Mouse (Mus musculus): Measurements from ENCODE around the gene Gramd1b. TPM values are rescaled to one million over a fixed set of nuclear protein-coding genes. Genes with fewer than 3 reads are reported as not detected.

The Gramd1b gene
- polyA plus RNA-seq, 1 experiment from 2014 or later: 2.7 TPM

- no peaks in the 10 kb centered on the region for H3K9me3 ChIP-seq (replicated peaks)
- DNase-seq (ENCODE audit: low spot score): no peak
- WGBS: 90% methylated on average over 5 of the region's 5 CpGs
Observed at GRCm38 (mm10) chr9:40465596-40465995, 65.6 kb downstream of the Gramd1b start.

GRCm38 (mm10) chr9:40462401-40462800, 68.8 kb downstream of the Gramd1b start:
- Histone ChIP-seq H3K27me3 (ENCODE audit: low read depth, poor library complexity, severe bottlenecking) (peaks cover 9% of the 10 kb centered on the region; the same call in 1 of the 2 replicates), H3K9me3 (replicated peaks) (no peaks in the 10 kb centered on the region), H3K36me3 (no peaks in the 10 kb centered on the region), H3K27ac (no peak overlapping the region), H3K4me3 (no peak overlapping the region), H3K4me1 (no peaks in the 10 kb centered on the region)
- WGBS: 93% methylated on average over 6 of the region's 6 CpGs
- no peak for DNase-seq (ENCODE audit: low spot score)

More at GRCm38 (mm10) chr9:40465596-40465995, 65.6 kb downstream of the Gramd1b start:
- H3K36me3 ChIP-seq: no peaks in the 10 kb centered on the region
- no peaks in the 10 kb centered on the region for H3K27me3 ChIP-seq (ENCODE audit: low read depth, poor library complexity, severe bottlenecking)
- H3K4me1 ChIP-seq: no peaks in the 10 kb centered on the region
- no peak overlapping the region for H3K27ac ChIP-seq
- no peak overlapping the region for H3K4me3 ChIP-seq

GRCm38 (mm10) chr9:40460781-40461180, 70.4 kb downstream of the Gramd1b start:
- DNase-seq (ENCODE audit: low spot score): no peak
- Histone ChIP-seq H3K4me1 (peaks cover 10% of the 10 kb centered on the region), H3K9me3 (replicated peaks) (no peaks in the 10 kb centered on the region), H3K27me3 (ENCODE audit: low read depth, poor library complexity, severe bottlenecking) (peaks cover 17% of the 10 kb centered on the region), H3K36me3 (no peaks in the 10 kb centered on the region), H3K27ac (no peak overlapping the region), H3K4me3 (no peak overlapping the region)
- 49% methylated on average over 6 of the region's 6 CpGs for WGBS

GRCm38 (mm10) chr9:40459304-40460280, 71.6 kb downstream of the Gramd1b start:
- 77% methylated on average over 5 of the region's 5 CpGs for WGBS

GRCm38 (mm10) chr9:40458559-40459303, 72.5 kb downstream of the Gramd1b start:
- peaks cover 37% of the 10 kb centered on the region for H3K27me3 ChIP-seq (ENCODE audit: low read depth, poor library complexity, severe bottlenecking)
- no peaks in the 10 kb centered on the region for H3K9me3 ChIP-seq (replicated peaks)
- no peak overlapping the region for H3K4me3 ChIP-seq
- no peak for DNase-seq (ENCODE audit: low spot score)
- H3K27ac ChIP-seq: no peak overlapping the region
- H3K36me3 ChIP-seq: no peaks in the 10 kb centered on the region
- WGBS: 75% methylated on average over 4 of the region's 4 CpGs
- H3K4me1 ChIP-seq: peaks cover 22% of the 10 kb centered on the region

More at GRCm38 (mm10) chr9:40459304-40460280, 71.6 kb downstream of the Gramd1b start:
- no peaks in the 10 kb centered on the region for H3K36me3 ChIP-seq
- no peak overlapping the region for H3K27ac ChIP-seq
- no peak for DNase-seq (ENCODE audit: low spot score)
- H3K27me3 ChIP-seq (ENCODE audit: low read depth, poor library complexity, severe bottlenecking): peaks cover 28% of the 10 kb centered on the region
- no peak overlapping the region for H3K4me3 ChIP-seq
- H3K4me1 ChIP-seq: peaks cover 22% of the 10 kb centered on the region
- no peaks in the 10 kb centered on the region for H3K9me3 ChIP-seq (replicated peaks)

- Histone ChIP-seq H3K4me1 (peaks cover 22% of the 10 kb centered on the region), H3K27me3 (ENCODE audit: low read depth, poor library complexity, severe bottlenecking) (peaks cover 40% of the 10 kb centered on the region), H3K36me3 (no peaks in the 10 kb centered on the region), H3K4me3 (no peak overlapping the region), H3K9me3 (replicated peaks) (no peaks in the 10 kb centered on the region), H3K27ac (no peak overlapping the region)
- WGBS: 74% methylated on average over 5 of the region's 5 CpGs
- no peak for DNase-seq (ENCODE audit: low spot score)
Observed at GRCm38 (mm10) chr9:40457448-40457847, 73.7 kb downstream of the Gramd1b start.

GRCm38 (mm10) chr9:40456191-40456590, 75.0 kb downstream of the Gramd1b start:
- peaks cover 40% of the 10 kb centered on the region for H3K27me3 ChIP-seq (ENCODE audit: low read depth, poor library complexity, severe bottlenecking)
- no peaks in the 10 kb centered on the region for H3K9me3 ChIP-seq (replicated peaks)
- peak overlapping the region; percentile 72; the same call in 1 of the 2 replicates for H3K27ac ChIP-seq
- H3K4me3 ChIP-seq: peak overlapping the region; percentile 64
- DNase-seq (ENCODE audit: low spot score): peak; percentile 68
- WGBS: 0% methylated on average over 7 of the region's 7 CpGs
- H3K36me3 ChIP-seq: no peaks in the 10 kb centered on the region
- H3K4me1 ChIP-seq: peaks cover 22% of the 10 kb centered on the region

GRCm38 (mm10) chr9:40455336-40456185, 75.6 kb downstream of the Gramd1b start:
- H3K36me3 ChIP-seq: no peaks in the 10 kb centered on the region
- H3K27ac ChIP-seq: peak overlapping the region; percentile 72
- H3K9me3 ChIP-seq (replicated peaks): no peaks in the 10 kb centered on the region
- H3K4me3 ChIP-seq: peak overlapping the region; percentile 64
- DNase-seq (ENCODE audit: low spot score): peak; percentile 74
- H3K27me3 ChIP-seq (ENCODE audit: low read depth, poor library complexity, severe bottlenecking): peaks cover 40% of the 10 kb centered on the region
- peaks cover 22% of the 10 kb centered on the region for H3K4me1 ChIP-seq
- under 1% methylated on average over 77 of the region's 77 CpGs for WGBS

- Histone ChIP-seq H3K9me3 (replicated peaks) (no peaks in the 10 kb centered on the region), H3K36me3 (no peaks in the 10 kb centered on the region), H3K4me3 (peak overlapping the region; percentile 64), H3K27ac (peak overlapping the region; percentile 72), H3K4me1 (peaks cover 22% of the 10 kb centered on the region), H3K27me3 (ENCODE audit: low read depth, poor library complexity, severe bottlenecking) (peaks cover 40% of the 10 kb centered on the region)
- no peak for DNase-seq (ENCODE audit: low spot score)
- 4% methylated on average over 8 of the region's 8 CpGs for WGBS
Observed at GRCm38 (mm10) chr9:40455020-40455335, 76.2 kb downstream of the Gramd1b start.

GRCm38 (mm10) chr9:40453889-40454288, 77.3 kb downstream of the Gramd1b start:
- Histone ChIP-seq H3K36me3 (no peaks in the 10 kb centered on the region), H3K4me1 (peaks cover 22% of the 10 kb centered on the region), H3K9me3 (replicated peaks) (no peaks in the 10 kb centered on the region), H3K27me3 (ENCODE audit: low read depth, poor library complexity, severe bottlenecking) (peaks cover 40% of the 10 kb centered on the region), H3K27ac (no peak overlapping the region), H3K4me3 (no peak overlapping the region)
- 89% methylated on average over 6 of the region's 6 CpGs for WGBS
- no peak for DNase-seq (ENCODE audit: low spot score)

- DNase-seq (ENCODE audit: low spot score): no peak
- Histone ChIP-seq H3K9me3 (replicated peaks) (no peaks in the 10 kb centered on the region), H3K4me1 (peaks cover 22% of the 10 kb centered on the region), H3K4me3 (no peak overlapping the region), H3K36me3 (no peaks in the 10 kb centered on the region), H3K27me3 (ENCODE audit: low read depth, poor library complexity, severe bottlenecking) (peaks cover 31% of the 10 kb centered on the region), H3K27ac (no peak overlapping the region)
- WGBS: 82% methylated on average over 5 of the region's 5 CpGs
Observed at GRCm38 (mm10) chr9:40452208-40452607, 79.0 kb downstream of the Gramd1b start.

- Histone ChIP-seq H3K27ac (no peak overlapping the region), H3K4me3 (no peak overlapping the region), H3K27me3 (ENCODE audit: low read depth, poor library complexity, severe bottlenecking) (peaks cover 23% of the 10 kb centered on the region), H3K36me3 (no peaks in the 10 kb centered on the region), H3K4me1 (peaks cover 11% of the 10 kb centered on the region), H3K9me3 (replicated peaks) (no peaks in the 10 kb centered on the region)
- 79% methylated on average over 5 of the region's 5 CpGs for WGBS
- DNase-seq (ENCODE audit: low spot score): no peak
Observed at GRCm38 (mm10) chr9:40450776-40451175, 80.4 kb downstream of the Gramd1b start.

All from limb, embryonic 10.5 days (tissue).